Mouse (Mus musculus) CD8-positive naive resting alpha-beta T cell, adult 2 months (primary cell): ENCODE results near the gene Stpg3.
A peak's percentile ranks its signal among the peaks of the same experiment; 100 is the strongest.

Experiments
- DNase-seq, 2 experiments: peaks; one replicate each; pipeline ENCODE4 v3.0.0; 2022; ENCODE audit warnings: low read depth in 2 of 2, low spot score in 2 of 2

Stpg3 gene

GRCm38 (mm10) chr2:25180973-25181890 is 33.2 kb downstream of the Stpg3 start:
- peak; percentile 26 to 51 for DNase-seq

GRCm38 (mm10) chr2:25180478-25180903 is 33.9 kb downstream of the Stpg3 start, which contains the start of gene Nrarp:
Nrarp (plus strand) TSS chr2:25180758.
- DNase-seq = peak; percentile 69 to 74

GRCm38 (mm10) chr2:25179566-25180217 is 34.7 kb downstream of the Stpg3 start:
- DNase-seq = no peak

GRCm38 (mm10) chr2:25178285-25178972 is 36.0 kb downstream of the Stpg3 start:
- no peak for DNase-seq

GRCm38 (mm10) chr2:25177685-25178084 is 36.8 kb downstream of the Stpg3 start:
- DNase-seq = no peak

GRCm38 (mm10) chr2:25177076-25177475 is 37.4 kb downstream of the Stpg3 start:
- DNase-seq = no peak

GRCm38 (mm10) chr2:25176573-25176972 is 37.9 kb downstream of the Stpg3 start:
- DNase-seq = no peak

- no peak for DNase-seq
These were observed 38.8 kb downstream of the Stpg3 start for GRCm38 (mm10) chr2:25175690-25176078.

- no peak for DNase-seq
These were observed 39.4 kb downstream of the Stpg3 start for GRCm38 (mm10) chr2:25174866-25175689.

- DNase-seq = no peak
These were observed 40.6 kb downstream of the Stpg3 start for GRCm38 (mm10) chr2:25173821-25174220.

- DNase-seq = no peak
These were observed 41.8 kb downstream of the Stpg3 start for GRCm38 (mm10) chr2:25172629-25173028.

- DNase-seq = no peak
These were observed 42.7 kb downstream of the Stpg3 start for GRCm38 (mm10) chr2:25171769-25172153.

- no peak for DNase-seq
These were observed 43.2 kb downstream of the Stpg3 start for GRCm38 (mm10) chr2:25171101-25171768.

GRCm38 (mm10) chr2:25170326-25171100 is 43.9 kb downstream of the Stpg3 start:
- DNase-seq = no peak

- DNase-seq = no peak
These were observed 44.7 kb downstream of the Stpg3 start for GRCm38 (mm10) chr2:25169778-25170177.

- no peak for DNase-seq
These were observed 45.8 kb downstream of the Stpg3 start for GRCm38 (mm10) chr2:25168665-25168978.

GRCm38 (mm10) chr2:25167919-25168664 is 46.3 kb downstream of the Stpg3 start:
- no peak for DNase-seq

GRCm38 (mm10) chr2:25167481-25167880 is 47.0 kb downstream of the Stpg3 start:
- no peak for DNase-seq
